Mouse (Mus musculus) 3134 (cell line): ENCODE measurements at regions not wholly inside any gene's neighbourhood (a gene's known extent, or its start where the extent isn't known, plus 50 kb on each side); places are given as distances from the start of the nearest gene placed in this dataset.
"Not testable (repeated sequence)": the region's sequence is repeated elsewhere in the genome, so short reads cannot be mapped to it uniquely, and the experiment has no call there.

Experiments used
- DNase-seq: peaks from one replicate; pipeline ENCODE4 v3.0.0-alpha.2; 2011; ENCODE audit warnings: low spot score; ENCODE audit not compliant: insufficient read length; ENCODE audit errors: extremely low read depth

GRCm38 (mm10) chr3:60798461-60798860 lies 204.1 kb upstream of the P2ry1 start:
- no peak for DNase-seq

- no peak for DNase-seq
Observed at GRCm38 (mm10) chr3:60798862-60799261, 203.7 kb upstream of the P2ry1 start.

GRCm38 (mm10) chr3:60804711-60805293 lies 197.8 kb upstream of the P2ry1 start:
- DNase-seq: no peak

GRCm38 (mm10) chr3:60811924-60812323 lies 190.7 kb upstream of the P2ry1 start:
- no peak for DNase-seq

GRCm38 (mm10) chr3:60813485-60813884 lies 189.1 kb upstream of the P2ry1 start:
- no peak for DNase-seq

- no peak for DNase-seq
Observed at GRCm38 (mm10) chr3:60819684-60820281, 182.8 kb upstream of the P2ry1 start.

GRCm38 (mm10) chr3:60821463-60821862 lies 181.1 kb upstream of the P2ry1 start:
- no peak for DNase-seq

GRCm38 (mm10) chr3:60826759-60827158 lies 175.8 kb upstream of the P2ry1 start:
- no peak for DNase-seq

- no peak for DNase-seq
Observed at GRCm38 (mm10) chr3:60832385-60832784, 170.2 kb upstream of the P2ry1 start.

GRCm38 (mm10) chr3:60841895-60842294 lies 160.7 kb upstream of the P2ry1 start:
- DNase-seq: no peak

GRCm38 (mm10) chr3:60845293-60845692 lies 157.3 kb upstream of the P2ry1 start:
- DNase-seq: no peak

GRCm38 (mm10) chr3:60848437-60848836 lies 154.2 kb upstream of the P2ry1 start:
- no peak for DNase-seq

- no peak for DNase-seq
Observed at GRCm38 (mm10) chr3:60853773-60854172, 148.8 kb upstream of the P2ry1 start.

- DNase-seq: no peak
Observed at GRCm38 (mm10) chr3:60855734-60856133, 146.9 kb upstream of the P2ry1 start.

GRCm38 (mm10) chr3:60858474-60859118 lies 144.0 kb upstream of the P2ry1 start:
- no peak for DNase-seq

- no peak for DNase-seq
Observed at GRCm38 (mm10) chr3:60859119-60859515, 143.5 kb upstream of the P2ry1 start.

GRCm38 (mm10) chr3:60876858-60877257 lies 125.7 kb upstream of the P2ry1 start:
- DNase-seq: not testable (repeated sequence)

GRCm38 (mm10) chr3:60878880-60879279 lies 123.7 kb upstream of the P2ry1 start:
- no peak for DNase-seq

- no peak for DNase-seq
Observed at GRCm38 (mm10) chr3:60884027-60884426, 118.6 kb upstream of the P2ry1 start.

GRCm38 (mm10) chr3:60889191-60889861 lies 113.3 kb upstream of the P2ry1 start:
- no peak for DNase-seq

GRCm38 (mm10) chr3:60897628-60898269 lies 104.8 kb upstream of the P2ry1 start:
- no peak for DNase-seq
